Mouse (Mus musculus): Measurements from ENCODE around the gene Pcdh9.

Pcdh9 gene

GRCm38 (mm10) chr14:93561577-93561976 lies 328.9 kb downstream of the Pcdh9 start:
- CTCF ChIA-PET, result no interaction called here

DNA sequence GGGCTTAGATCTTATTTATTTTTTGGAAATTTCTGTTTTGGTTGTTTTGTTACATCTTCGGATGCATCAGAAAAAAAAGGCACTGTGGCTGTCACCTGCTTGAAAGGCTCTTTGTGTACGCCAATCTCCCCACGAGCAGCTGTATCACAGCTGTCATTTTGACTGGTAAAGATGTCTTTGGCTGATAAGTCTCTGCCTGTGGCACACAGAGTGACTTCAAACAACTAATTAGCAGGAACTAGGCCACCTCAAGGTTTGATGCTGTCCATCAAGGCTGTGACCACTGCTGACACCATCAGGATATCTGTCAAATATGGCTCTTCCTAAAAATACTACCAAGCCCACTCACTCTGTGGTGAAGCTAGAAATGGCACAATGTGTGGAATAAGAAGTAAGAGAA lies 336.7 kb downstream of the Pcdh9 start:
- CTCF ChIA-PET, result no interaction called here

DNA sequence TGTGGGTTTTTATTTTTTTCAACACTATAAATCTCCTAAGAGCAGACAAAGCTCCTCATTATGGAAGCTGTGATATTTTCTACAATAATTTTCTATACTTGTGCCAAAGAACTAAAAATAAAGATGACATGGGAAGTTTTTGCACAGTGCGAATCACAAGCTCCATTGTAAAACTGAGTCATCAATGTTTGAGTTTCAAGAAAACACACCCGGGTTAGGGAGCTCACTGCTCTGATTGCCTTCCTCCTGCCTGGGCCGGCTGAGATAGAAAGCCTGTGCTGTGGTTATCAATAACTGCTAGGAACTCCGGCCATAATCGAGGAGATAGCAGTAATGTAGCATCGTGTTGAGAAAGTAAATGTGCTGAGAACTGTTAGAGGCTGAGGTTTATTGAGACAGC lies 344.9 kb downstream of the Pcdh9 start:
- CTCF ChIA-PET, result no interaction called here

- CTCF ChIA-PET, result no interaction called here
Measured at GRCm38 (mm10) chr14:93543970-93544627, 346.4 kb downstream of the Pcdh9 start.

- CTCF ChIA-PET, result no interaction called here
Measured at GRCm38 (mm10) chr14:93543561-93543960, 346.9 kb downstream of the Pcdh9 start.

GRCm38 (mm10) chr14:93534928-93535327 lies 355.6 kb downstream of the Pcdh9 start:
- CTCF ChIA-PET, result no interaction called here

DNA sequence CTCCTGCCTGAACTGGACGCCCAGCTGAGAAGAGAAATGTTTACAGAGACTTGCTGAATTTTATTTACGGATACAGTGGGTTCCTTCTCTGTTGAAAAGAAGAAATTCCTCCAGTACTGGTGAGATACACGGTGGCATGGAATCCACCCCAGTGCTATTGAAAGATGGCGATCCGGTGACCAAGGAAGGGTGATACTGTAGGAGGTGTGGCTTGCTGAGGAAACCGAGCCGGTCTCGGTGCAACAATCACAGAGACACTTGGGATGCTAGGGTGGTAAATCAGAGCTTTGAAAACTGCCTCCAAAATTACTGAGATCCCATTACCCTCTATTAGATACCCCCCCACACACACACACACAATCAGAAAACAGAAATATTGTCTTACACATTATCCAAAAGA lies 367.0 kb downstream of the Pcdh9 start:
- CTCF ChIA-PET, result no interaction called here

DNA sequence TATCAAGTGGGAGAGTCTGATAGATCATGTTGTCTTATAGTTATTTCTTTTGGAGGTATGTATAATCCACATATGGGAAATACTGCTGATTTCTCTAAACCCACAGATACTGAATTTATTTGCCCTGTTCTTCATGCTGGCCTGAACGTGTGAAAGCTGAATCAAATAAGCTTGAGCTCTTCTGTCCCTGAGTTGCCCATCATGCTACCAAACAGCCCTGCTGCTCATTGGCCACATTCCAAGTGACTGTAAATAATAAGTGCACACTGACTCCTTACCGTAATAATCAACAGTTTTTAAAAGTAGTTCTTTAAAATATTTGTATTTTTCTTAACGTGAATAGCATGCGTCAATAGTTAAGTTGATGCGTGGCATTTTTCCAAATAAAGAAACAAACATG lies 370.3 kb downstream of the Pcdh9 start:
- CTCF ChIA-PET, result no interaction called here

GRCm38 (mm10) chr14:93516679-93517078 lies 373.8 kb downstream of the Pcdh9 start:
- CTCF ChIA-PET, result no interaction called here

DNA sequence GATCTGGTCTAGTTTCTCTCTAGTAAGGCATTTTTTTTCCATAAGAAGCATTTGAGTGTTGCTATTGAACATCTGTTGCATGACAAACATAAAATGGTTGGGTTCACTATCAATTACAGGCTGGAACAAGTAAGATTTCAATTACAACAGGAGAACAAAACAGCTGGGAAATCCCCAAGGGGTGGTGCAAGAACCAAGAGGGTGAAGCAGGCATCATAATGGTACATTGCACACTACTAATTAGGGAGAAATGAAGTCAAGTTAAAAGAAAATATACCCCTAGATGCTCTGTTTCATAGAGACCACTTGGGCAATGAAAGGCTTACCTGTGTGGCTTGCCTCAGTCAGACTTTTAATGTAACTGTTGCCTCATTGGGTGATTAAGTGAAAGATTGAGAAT lies 384.4 kb downstream of the Pcdh9 start:
- CTCF ChIA-PET, result no interaction called here

GRCm38 (mm10) chr14:93498813-93499690 lies 391.4 kb downstream of the Pcdh9 start:
- CTCF ChIA-PET, result no interaction called here

DNA sequence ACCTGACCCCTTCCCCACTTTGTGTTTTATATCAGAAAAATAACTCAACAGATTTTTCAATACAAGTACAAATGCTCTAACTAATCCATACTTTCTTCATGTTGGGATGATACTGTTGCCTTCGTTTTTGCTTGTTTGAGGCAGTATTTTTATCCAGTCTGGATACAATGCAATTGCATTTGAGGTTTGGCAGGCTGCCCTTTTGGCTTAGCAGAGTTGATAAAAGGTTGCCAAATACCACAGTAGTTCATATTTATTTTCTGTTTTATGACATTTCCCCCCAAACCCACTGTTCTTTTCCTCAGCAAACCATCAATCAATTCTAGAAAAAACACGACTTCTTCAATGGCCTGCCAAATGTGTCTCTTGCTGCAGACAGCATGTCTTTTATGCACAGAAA lies 415.5 kb downstream of the Pcdh9 start:
- CTCF ChIA-PET, result no interaction called here

DNA sequence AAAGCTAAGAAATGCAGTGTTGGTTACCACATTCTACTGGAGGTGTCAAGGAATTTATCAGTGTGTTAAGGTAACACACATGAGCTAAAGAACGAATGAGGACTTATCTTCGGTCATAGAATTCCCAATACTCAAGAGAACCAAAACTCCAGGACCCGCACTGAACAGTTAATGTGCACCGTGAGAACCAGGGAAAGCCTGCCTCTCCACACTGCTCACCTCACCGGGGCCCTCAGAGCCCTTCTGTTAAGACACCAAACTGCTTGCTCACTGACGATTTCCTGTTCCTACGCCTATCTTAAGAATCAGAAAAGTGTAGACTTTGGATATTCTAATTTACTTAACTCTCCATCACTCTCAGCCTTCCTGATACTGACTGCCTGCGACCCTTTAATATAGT lies 418.0 kb downstream of the Pcdh9 start:
- CTCF ChIA-PET, result no interaction called here

DNA sequence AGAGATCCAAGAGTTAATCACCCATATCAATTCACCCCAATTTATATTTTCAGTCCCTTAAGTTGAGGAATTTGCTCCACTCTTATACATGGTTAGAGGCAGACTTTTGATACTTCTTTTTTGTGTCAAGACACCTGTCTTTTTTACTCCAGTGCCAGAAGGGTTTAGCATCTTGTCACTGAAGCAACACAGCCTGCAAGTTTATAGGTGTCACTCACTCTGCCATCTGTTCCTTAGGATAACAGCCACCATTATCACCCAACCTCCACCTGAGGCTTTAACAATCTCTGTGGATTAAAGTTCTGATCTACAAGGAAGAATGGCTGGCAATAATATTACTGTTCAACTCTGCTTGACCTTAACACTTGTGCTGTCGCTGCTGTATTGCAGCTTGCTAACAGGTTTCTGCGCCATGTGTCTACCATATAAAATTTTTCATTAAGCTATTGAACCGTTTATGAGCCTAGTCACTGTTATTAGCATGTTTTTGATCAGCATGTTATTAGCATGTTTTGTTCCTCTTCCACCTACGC lies 427.1 kb downstream of the Pcdh9 start:
- CTCF ChIA-PET, result no interaction called here

- CTCF ChIA-PET, result no interaction called here
Measured at GRCm38 (mm10) chr14:93450930-93451665, 439.4 kb downstream of the Pcdh9 start.

GRCm38 (mm10) chr14:93441852-93442251 lies 448.6 kb downstream of the Pcdh9 start:
- CTCF ChIA-PET, result no interaction called here

GRCm38 (mm10) chr14:93437226-93437625 lies 453.3 kb downstream of the Pcdh9 start:
- CTCF ChIA-PET, result no interaction called here

DNA sequence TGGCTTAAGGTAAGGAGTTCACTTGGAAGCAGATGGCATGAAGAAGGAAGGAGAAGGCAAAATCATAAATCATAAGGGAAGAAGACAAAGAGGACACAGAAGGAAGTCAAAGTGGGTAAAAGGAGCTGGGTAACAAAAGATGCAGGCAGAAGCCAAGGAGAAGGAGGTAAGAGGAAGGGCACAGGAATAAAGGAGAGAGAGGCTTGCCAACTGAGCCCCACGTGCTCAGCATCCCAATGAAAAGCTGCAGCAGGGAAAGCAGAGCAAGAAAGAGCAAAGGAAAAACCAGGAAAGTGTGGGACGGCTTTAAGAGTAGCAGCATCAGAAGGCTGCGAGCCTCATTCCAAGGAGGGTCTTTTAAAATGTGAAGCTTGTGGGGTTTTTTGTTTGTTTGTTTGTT lies 473.7 kb downstream of the Pcdh9 start:
- CTCF ChIA-PET, result no interaction called here

DNA sequence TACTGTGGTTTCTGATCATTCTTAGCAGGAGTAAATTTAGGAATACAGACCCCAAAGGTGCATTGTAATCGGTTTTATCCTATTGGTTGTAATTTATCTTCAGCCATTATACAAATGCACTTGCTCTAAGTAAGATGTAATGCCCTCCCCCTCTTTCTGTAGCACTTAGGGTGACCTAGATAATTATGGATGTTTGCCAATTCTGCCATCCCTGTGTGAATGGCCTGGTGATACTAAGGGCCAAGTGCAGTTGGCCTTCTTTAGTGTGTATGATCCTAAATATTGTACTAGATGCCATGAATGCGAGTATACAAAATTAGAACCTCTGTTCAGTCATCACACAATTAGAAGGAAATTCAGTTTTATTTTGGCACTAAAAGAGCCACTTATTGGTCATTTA lies 475.0 kb downstream of the Pcdh9 start:
- CTCF ChIA-PET, result no interaction called here

DNA sequence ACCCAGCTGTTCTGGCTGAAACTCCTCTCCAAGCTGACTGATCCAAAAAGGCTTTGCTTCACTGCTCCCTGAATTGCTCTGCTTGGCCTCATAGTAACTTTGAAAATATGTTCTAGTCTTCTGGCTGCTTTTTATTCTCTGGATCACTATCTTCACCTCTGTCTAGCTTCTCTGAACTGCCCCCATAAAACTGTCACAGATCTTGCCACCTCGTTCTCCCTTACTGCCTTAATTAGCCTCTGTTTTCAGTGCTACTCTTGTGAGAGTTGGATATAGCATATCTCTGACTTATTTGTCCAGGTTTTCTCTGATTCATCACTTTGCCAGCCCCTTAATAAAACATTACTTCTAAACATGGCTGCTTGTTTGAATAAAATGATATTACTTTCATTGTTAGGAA lies 481.2 kb downstream of the Pcdh9 start:
- CTCF ChIA-PET, result no interaction called here

DNA sequence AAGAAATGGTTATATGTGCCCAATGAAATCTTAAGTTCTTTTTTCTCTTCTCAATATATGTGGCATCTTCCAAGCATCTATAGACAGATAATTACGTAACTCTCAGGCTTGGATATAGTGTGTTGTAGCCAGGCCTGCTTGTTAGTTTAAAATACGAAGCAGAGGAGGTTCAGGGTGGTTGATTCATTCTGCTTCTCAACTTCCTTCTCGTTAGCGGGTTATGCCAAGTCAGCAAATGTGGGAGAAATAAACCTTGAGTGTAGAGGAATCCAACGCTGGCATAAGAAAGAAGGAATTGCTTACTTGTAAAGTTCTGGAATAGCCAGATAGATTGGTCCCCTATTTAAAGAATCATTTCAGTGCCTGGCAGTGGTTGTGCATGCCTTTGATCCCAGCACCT lies 482.7 kb downstream of the Pcdh9 start:
- CTCF ChIA-PET, result no interaction called here

- CTCF ChIA-PET, result no interaction called here
Measured at GRCm38 (mm10) chr14:93385090-93385489, 505.4 kb downstream of the Pcdh9 start.

DNA sequence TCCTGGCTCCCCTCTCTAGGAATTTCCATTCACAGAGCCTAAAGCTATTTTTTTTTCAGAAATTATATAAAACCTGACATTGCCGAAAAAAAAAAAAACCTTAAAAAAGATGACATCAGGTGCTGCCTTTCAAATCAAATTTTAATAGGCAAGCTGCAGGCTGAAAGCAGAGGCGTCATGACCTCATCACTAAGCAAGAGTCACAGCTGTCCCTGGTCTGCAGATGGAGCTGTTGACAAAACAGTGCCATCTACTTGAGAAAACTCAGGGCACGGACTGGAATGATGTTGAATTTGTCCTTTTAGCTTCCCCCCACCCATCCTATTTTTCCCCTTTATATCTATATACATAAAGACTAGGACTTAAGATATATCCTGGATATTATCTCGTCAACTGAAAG lies 509.3 kb downstream of the Pcdh9 start:
- CTCF ChIA-PET, result no interaction called here
